Mouse (Mus musculus) hindbrain, embryonic 13.5 days (tissue): Measurements from ENCODE around the gene Acvr1b. TPM values are rescaled to one million over a fixed set of nuclear protein-coding genes. Genes with fewer than 3 reads are reported as not detected.

Source experiments
- ATAC-seq: fragments of 200-750 bp; cut with Nextera tagmentation; 2 replicates; pipeline ENCODE4 v1.8.0; 2017; ENCODE audit warnings: moderate TSS enrichment; ENCODE audit not compliant: low FRiP score
- H3K27ac ChIP-seq: fragments of 300-500 bp; sonication (generic); 2 replicates; pipeline ENCODE4 v1.5.1; 2015; ENCODE audit warnings: inconsistent platforms, mild to moderate bottlenecking, moderate library complexity
- H3K27me3 ChIP-seq: fragments of 300-500 bp; sonication (generic); 2 replicates; pipeline ENCODE4 v1.6.1; 2015; ENCODE audit warnings: mild to moderate bottlenecking, inconsistent platforms
- H3K36me3 ChIP-seq: fragments of 300-500 bp; sonication (generic); 2 replicates; pipeline ENCODE4 v1.6.1; 2015; ENCODE audit warnings: mild to moderate bottlenecking, inconsistent platforms
- H3K4me1 ChIP-seq: fragments of 300-500 bp; sonication (generic); replicated peaks from 2 replicates; pipeline ENCODE4 v1.6.1; 2015; ENCODE audit warnings: inconsistent platforms
- H3K4me2 ChIP-seq: fragments of 300-500 bp; sonication (generic); 2 replicates; pipeline ENCODE4 v1.6.1; 2015; ENCODE audit warnings: inconsistent platforms, mild to moderate bottlenecking, moderate library complexity
- H3K4me3 ChIP-seq: fragments of 300-500 bp; sonication (generic); 2 replicates; pipeline ENCODE4 v1.5.1; 2015; ENCODE audit warnings: mild to moderate bottlenecking, inconsistent platforms
- H3K9ac ChIP-seq: fragments of 300-500 bp; sonication (generic); 2 replicates; pipeline ENCODE4 v1.6.1; 2015; ENCODE audit warnings: mild to moderate bottlenecking, inconsistent platforms
- H3K9me3 ChIP-seq: fragments of 300-500 bp; sonication (generic); 2 replicates; pipeline ENCODE4 v1.6.1; 2016; ENCODE audit warnings: inconsistent platforms
- WGBS: fragments of 180-500 bp; shearing (Covaris S2); methylation state at CpG from one replicate; pipeline ENCODE4 v1.1.7; 2015; 5-methylcytosine and 5-hydroxymethylcytosine counted together
- polyA plus RNA-seq: library from polyadenylated mRNA; unstranded; fragments of >200 nt; fragmentation: Nextera tagmentation; extraction: Ambion mirVana; gene quantifications from 2 replicates; pipeline ENCODE4 v1.2.1, GENCODE M21; 2015

Acvr1b gene
- polyA plus RNA-seq, 1 experiment from 2014 or later: 20.5 TPM

GRCm38 (mm10) chr15:101194951-101195823 lies 21.3 kb downstream of the Acvr1b start:
- ATAC-seq: no peak
- 90% methylated on average over 16 of the region's 16 CpGs for WGBS
- no peaks in the 10 kb centered on the region for H3K27me3 ChIP-seq
- no peak overlapping the region for H3K4me2 ChIP-seq
- no peak overlapping the region for H3K9ac ChIP-seq
- H3K36me3 ChIP-seq: peaks cover 62% of the 10 kb centered on the region
- H3K4me3 ChIP-seq: no peak overlapping the region
- no peaks in the 10 kb centered on the region for H3K9me3 ChIP-seq
- H3K4me1 ChIP-seq: peaks cover 45% of the 10 kb centered on the region
- H3K27ac ChIP-seq: no peak overlapping the region

GRCm38 (mm10) chr15:101196079-101196795 lies 22.4 kb downstream of the Acvr1b start:
- Histone ChIP-seq H3K4me1 (peaks cover 34% of the 10 kb centered on the region), H3K36me3 (peaks cover 72% of the 10 kb centered on the region), H3K4me3 (no peak overlapping the region), H3K27ac (no peak overlapping the region), H3K9ac (no peak overlapping the region), H3K4me2 (no peak overlapping the region), H3K27me3 (no peaks in the 10 kb centered on the region), H3K9me3 (no peaks in the 10 kb centered on the region)
- 92% methylated on average over 8 of the region's 8 CpGs for WGBS
- no peak for ATAC-seq

- Histone ChIP-seq H3K27ac (no peak overlapping the region), H3K36me3 (peaks cover 79% of the 10 kb centered on the region), H3K27me3 (no peaks in the 10 kb centered on the region), H3K4me2 (no peak overlapping the region), H3K4me1 (peaks cover 27% of the 10 kb centered on the region), H3K4me3 (no peak overlapping the region), H3K9ac (no peak overlapping the region), H3K9me3 (no peaks in the 10 kb centered on the region)
- no peak for ATAC-seq
These were observed 23.1 kb downstream of the Acvr1b start for GRCm38 (mm10) chr15:101196961-101197360.

GRCm38 (mm10) chr15:101197497-101198179 lies 23.8 kb downstream of the Acvr1b start:
- H3K4me3 ChIP-seq: no peak overlapping the region
- H3K4me2 ChIP-seq: no peak overlapping the region
- 0 out of 2 replicates have a peak, but pooled peaks have one; percentile 31 for ATAC-seq
- H3K4me1 ChIP-seq: peaks cover 20% of the 10 kb centered on the region
- no peaks in the 10 kb centered on the region for H3K9me3 ChIP-seq
- 92% methylated on average over 15 of the region's 15 CpGs for WGBS
- H3K27ac ChIP-seq: peak overlapping the region; percentile 40; the same call in 1 of the 2 replicates
- peaks cover 86% of the 10 kb centered on the region for H3K36me3 ChIP-seq
- no peak overlapping the region for H3K9ac ChIP-seq
- no peaks in the 10 kb centered on the region for H3K27me3 ChIP-seq

GRCm38 (mm10) chr15:101198218-101198617 lies 24.4 kb downstream of the Acvr1b start:
- Histone ChIP-seq H3K9me3 (no peaks in the 10 kb centered on the region), H3K27ac (0 out of 2 replicates have a peak overlapping the region, but pooled peaks have one; percentile 40), H3K4me1 (peaks cover 15% of the 10 kb centered on the region), H3K36me3 (peaks cover 92% of the 10 kb centered on the region), H3K4me2 (no peak overlapping the region), H3K9ac (no peak overlapping the region), H3K4me3 (no peak overlapping the region), H3K27me3 (no peaks in the 10 kb centered on the region)
- peak; percentile 69 for ATAC-seq
- WGBS: 17% methylated on average over 3 of the region's 3 CpGs

GRCm38 (mm10) chr15:101198850-101199249 lies 25.0 kb downstream of the Acvr1b start:
- Histone ChIP-seq H3K9ac (no peak overlapping the region), H3K4me1 (peaks cover 8% of the 10 kb centered on the region; the same call in 1 of the 2 replicates), H3K27ac (no peak overlapping the region), H3K4me2 (no peak overlapping the region), H3K9me3 (no peaks in the 10 kb centered on the region), H3K36me3 (peaks cover 97% of the 10 kb centered on the region), H3K4me3 (no peak overlapping the region), H3K27me3 (no peaks in the 10 kb centered on the region)
- ATAC-seq: no peak
- WGBS: 88% methylated on average over 14 of the region's 14 CpGs

GRCm38 (mm10) chr15:101200777-101201295 lies 27.0 kb downstream of the Acvr1b start:
- H3K4me1 ChIP-seq: 0 out of 2 replicates have a peak, but pooled peaks cover 5% of the 10 kb centered on the region
- whole genome bisulfite sequencing: 98% methylated on average over 9 of the region's 9 CpGs

GRCm38 (mm10) chr15:101201414-101201813 lies 27.5 kb downstream of the Acvr1b start:
- no peak overlapping the region for H3K27ac ChIP-seq

More at GRCm38 (mm10) chr15:101200777-101201295, 27.0 kb downstream of the Acvr1b start:
- Histone ChIP-seq H3K9me3 (no peaks in the 10 kb centered on the region), H3K4me2 (no peak overlapping the region), H3K36me3 (peaks cover 93% of the 10 kb centered on the region), H3K9ac (no peak overlapping the region), H3K4me3 (no peak overlapping the region), H3K27ac (no peak overlapping the region), H3K27me3 (no peaks in the 10 kb centered on the region)
- ATAC-seq: no peak

GRCm38 (mm10) chr15:101203673-101204072 lies 29.8 kb downstream of the Acvr1b start:
- Histone ChIP-seq H3K27ac (no peak overlapping the region), H3K9ac (no peak overlapping the region), H3K27me3 (no peaks in the 10 kb centered on the region), H3K4me3 (no peak overlapping the region), H3K36me3 (peaks cover 90% of the 10 kb centered on the region), H3K4me1 (no peaks in the 10 kb centered on the region), H3K4me2 (no peak overlapping the region), H3K9me3 (no peaks in the 10 kb centered on the region)
- no peak for ATAC-seq
- 88% methylated on average over 4 of the region's 4 CpGs for WGBS

More at GRCm38 (mm10) chr15:101201414-101201813, 27.5 kb downstream of the Acvr1b start:
- WGBS: 98% methylated on average over 3 of the region's 3 CpGs
- Histone ChIP-seq H3K4me2 (no peak overlapping the region), H3K4me3 (no peak overlapping the region), H3K4me1 (0 out of 2 replicates have a peak, but pooled peaks cover 5% of the 10 kb centered on the region), H3K27me3 (no peaks in the 10 kb centered on the region), H3K36me3 (peaks cover 93% of the 10 kb centered on the region), H3K9me3 (no peaks in the 10 kb centered on the region), H3K9ac (no peak overlapping the region)
- ATAC-seq: no peak

- 86% methylated on average over 7 of the region's 7 CpGs for WGBS
- Histone ChIP-seq H3K4me3 (no peak overlapping the region), H3K36me3 (peaks cover 92% of the 10 kb centered on the region), H3K9me3 (no peaks in the 10 kb centered on the region), H3K9ac (no peak overlapping the region), H3K27me3 (no peaks in the 10 kb centered on the region), H3K4me2 (no peak overlapping the region), H3K27ac (no peak overlapping the region), H3K4me1 (no peaks in the 10 kb centered on the region)
- no peak for ATAC-seq
These were observed 30.9 kb downstream of the Acvr1b start for GRCm38 (mm10) chr15:101204781-101205180.

- Histone ChIP-seq H3K4me2 (no peak overlapping the region), H3K36me3 (peaks cover 86% of the 10 kb centered on the region), H3K4me3 (no peak overlapping the region), H3K27me3 (no peaks in the 10 kb centered on the region), H3K9ac (no peak overlapping the region), H3K4me1 (0 out of 2 replicates have a peak, but pooled peaks cover 4% of the 10 kb centered on the region), H3K9me3 (no peaks in the 10 kb centered on the region), H3K27ac (no peak overlapping the region)
- ATAC-seq: no peak
- WGBS: 62% methylated on average over 6 of the region's 6 CpGs
These were observed 36.4 kb downstream of the Acvr1b start for GRCm38 (mm10) chr15:101210228-101210627.
